Mouse (Mus musculus): ENCODE data around the gene Klhl29.

DNA sequence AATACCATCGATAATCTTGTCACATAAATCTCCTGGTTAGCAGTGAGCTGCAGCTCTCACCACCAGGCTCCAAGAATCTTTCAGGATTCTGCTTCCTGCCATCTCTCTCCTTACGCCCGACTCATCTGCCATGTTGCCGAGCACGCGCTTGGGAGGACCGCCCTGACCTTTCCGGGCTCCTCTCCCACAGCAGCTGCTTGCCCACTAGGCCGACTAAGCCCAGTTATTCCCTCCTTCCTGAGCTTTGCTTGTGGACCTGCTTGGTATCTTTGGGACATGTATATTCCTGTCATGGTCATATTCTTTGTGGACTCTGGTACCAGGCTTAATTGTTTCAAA lies 183.1 kb downstream of the Klhl29 start:
- no peak for TF ChIP-seq CTCF (IDR thresholded peaks at IDR 0.05; ENCODE audit: control insufficient read depth, insufficient read depth, insufficient read length)
- TF ChIP-seq MYOG (IDR thresholded peaks at IDR 0.05; ENCODE audit: control insufficient read depth, extremely low read depth, insufficient read length), result no peak

Measured in C2C12 (cell line).